Mouse (Mus musculus): ENCODE data around the gene Serinc3.

DNA sequence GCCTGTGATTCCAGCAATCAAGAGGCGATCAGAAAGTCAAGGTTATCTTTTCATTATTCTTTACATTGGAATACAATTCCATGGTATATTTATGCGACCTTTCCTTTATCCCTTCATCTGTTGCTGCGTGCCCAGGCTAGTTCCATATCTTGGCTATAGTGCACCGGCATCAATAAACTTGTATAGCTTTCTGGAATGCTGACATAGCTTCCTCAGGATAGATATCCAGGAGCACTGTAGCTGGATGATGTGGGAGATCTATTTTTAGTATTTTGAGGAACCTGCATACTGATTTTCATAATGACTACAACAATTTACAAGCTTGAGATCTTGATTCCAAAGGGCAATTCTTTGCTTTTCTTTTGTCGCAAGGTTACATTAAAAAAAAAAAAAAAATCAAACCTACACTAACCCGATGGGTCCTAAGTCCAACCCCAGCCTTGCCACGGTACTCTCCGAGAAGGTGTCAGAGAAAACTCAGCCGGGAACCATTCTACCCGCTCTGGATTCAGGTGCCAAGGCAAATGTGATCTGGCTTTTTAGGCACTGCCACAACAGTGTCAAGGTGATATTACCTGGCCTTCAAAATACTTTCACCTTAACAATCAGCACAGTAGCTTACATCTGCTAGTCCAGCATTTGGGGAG lies 51.2 kb downstream of the Serinc3 start:
- TF ChIP-seq CTCF (IDR thresholded peaks at IDR 0.05; ENCODE audit: insufficient read depth, low read length) (no peak), POLR2A (IDR thresholded peaks at IDR 0.05; ENCODE audit: borderline replicate concordance, extremely low read depth, low read depth, low read length) (no peak)
